In the genomic region with DNA sequence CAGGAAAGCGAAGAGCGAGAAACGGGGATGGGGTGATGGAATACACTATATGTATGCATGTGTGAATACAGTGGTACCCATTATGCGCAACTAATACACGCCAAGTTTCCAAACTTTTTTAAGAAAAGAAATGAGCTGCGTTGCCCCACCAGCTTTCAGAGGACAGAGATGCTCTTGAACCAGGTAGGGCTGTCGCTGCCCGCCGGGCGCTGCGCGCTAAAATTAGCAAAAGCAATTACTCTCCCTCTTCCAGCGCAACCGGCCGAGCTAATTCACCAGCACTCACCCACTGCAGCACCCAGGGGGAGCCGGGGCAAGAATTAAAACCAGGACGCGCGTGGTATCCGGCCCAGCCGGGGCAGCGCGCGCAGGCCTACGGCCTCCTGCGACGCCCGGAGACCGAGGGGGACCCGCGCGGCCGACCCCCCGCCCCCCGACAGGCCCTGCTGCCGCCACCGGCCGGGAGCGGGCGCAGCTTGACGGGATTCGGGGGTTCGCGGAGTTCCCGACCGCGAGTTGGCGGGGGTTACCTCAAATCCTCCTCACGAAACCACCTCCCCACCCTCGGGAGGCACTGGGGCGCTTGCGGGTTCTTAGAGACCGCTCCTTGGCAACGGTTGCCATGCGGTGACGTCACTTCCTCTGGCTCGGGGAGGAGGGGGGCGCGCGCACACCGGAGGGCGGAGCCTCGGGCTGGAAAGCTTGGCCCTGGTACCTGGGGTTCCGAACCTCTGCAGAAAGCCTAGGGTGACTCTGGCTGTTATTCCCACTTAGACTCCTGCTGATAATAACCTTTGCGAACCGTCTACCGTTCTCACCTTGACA, we compare ENCODE assay signal across 8 mouse cellular contexts. TPM values are rescaled to one million over a fixed set of nuclear protein-coding genes. Genes with fewer than 3 reads are reported as not detected.
A peak's percentile ranks its signal among the peaks of the same experiment; 100 is the strongest.
DNase-seq lines count a peak whose midpoint lies in the region; ATAC-seq and TF ChIP-seq lines count a peak whose summit lies in the region.

A gene (minus strand): TSS at position 611 of the 825 bp plus-strand sequence.

- H3K36me3 ChIP-seq in heart, embryonic 15.5 days: no peaks in the 10 kb centered on the region; the same call in 1 of the 2 replicates
- H3K36me3 ChIP-seq in liver, embryonic 14.5 days (replicated peaks; ENCODE audit: control insufficient read depth, insufficient read depth, low read depth): no peaks in the 10 kb centered on the region
- no peaks in the 10 kb centered on the region for H3K36me3 ChIP-seq in neural tube, embryonic 11.5 days (ENCODE audit: control insufficient read depth, insufficient read depth, low read length)
- H3K36me3 ChIP-seq in stomach, postnatal 0 days (ENCODE audit: control insufficient read depth, insufficient read depth, low read length): no peaks in the 10 kb centered on the region

- peak; percentile 99 for DNase-seq in CD4-positive, CD25-positive, alpha-beta regulatory T cell, adult 2 months (ENCODE audit: low read depth, low spot score)
- peak; percentile 67 for DNase-seq in fibroblast of lung, adult 2 months (ENCODE audit: low read depth)
- DNase-seq in kidney, postnatal 25 days: peak; percentile 97 to 98
- peak; percentile 77 to 80 (median 78) for DNase-seq in liver, embryonic 14.5 days (ENCODE audit: low read depth in 3 of 3, low spot score in 3 of 3)
- peak; percentile 95 for DNase-seq in neural tube, embryonic 11.5 days (ENCODE audit: low spot score)
- peak; percentile 93 for DNase-seq in stomach, postnatal 0 days (ENCODE audit: low spot score)

- ATAC-seq in heart, embryonic 15.5 days (replicated peaks; ENCODE audit: insufficient number of reproducible peaks, insufficient read depth, low FRiP score, low read depth): peak; percentile 90
- ATAC-seq in liver, embryonic 14.5 days (ENCODE audit: insufficient read depth): peak; percentile 86
- ATAC-seq in neural tube, embryonic 11.5 days (ENCODE audit: insufficient read depth, low FRiP score, low TSS enrichment): peak; percentile 90
- ATAC-seq in stomach, postnatal 0 days (ENCODE audit: low FRiP score, low TSS enrichment): peak; percentile 94

- no peak within 1 kb of the TSS for H3K27ac ChIP-seq in brown adipose tissue, adult 24 weeks (replicated peaks; ENCODE audit: low read depth, low read length)
- peak within 1 kb of the TSS; percentile 95 for H3K27ac ChIP-seq in heart, embryonic 15.5 days
- H3K27ac ChIP-seq in liver, embryonic 14.5 days: no peak within 1 kb of the TSS
- H3K27ac ChIP-seq in neural tube, embryonic 11.5 days (ENCODE audit: low read depth, low read length): peak within 1 kb of the TSS; percentile 76
- peak within 1 kb of the TSS; percentile 90 for H3K27ac ChIP-seq in stomach, postnatal 0 days (replicated peaks)

- WGBS in heart, embryonic 15.5 days: 3% methylated on average over 62 of the region's 67 CpGs
- whole genome bisulfite sequencing in liver, embryonic 14.5 days (ENCODE audit: insufficient replicate concordance): 5% methylated on average over 66 of the region's 67 CpGs
- WGBS in neural tube, embryonic 11.5 days: 2% methylated on average over 60 of the region's 67 CpGs
- 2% methylated on average over 57 of the region's 67 CpGs for WGBS in stomach, postnatal 0 days

- H3K4me2 ChIP-seq in heart, embryonic 15.5 days: peak within 1 kb of the TSS; percentile 76
- peak within 1 kb of the TSS; percentile 87 for H3K4me2 ChIP-seq in liver, embryonic 14.5 days (ENCODE audit: low read depth)
- peak within 1 kb of the TSS; percentile 52 for H3K4me2 ChIP-seq in neural tube, embryonic 11.5 days (ENCODE audit: low read depth)
- H3K4me2 ChIP-seq in stomach, postnatal 0 days (replicated peaks; ENCODE audit: low read depth): peak within 1 kb of the TSS; percentile 96

- TF ChIP-seq EP300 in liver, embryonic 14.5 days (IDR thresholded peaks at IDR 0.05; ENCODE audit: low read depth): no peak
- no peak for TF ChIP-seq EP300 in stomach, postnatal 0 days (optimal IDR thresholded peaks at IDR 0.05)

- H3K4me3 ChIP-seq in brown adipose tissue, adult 24 weeks (ENCODE audit: insufficient read depth, low read depth, low read length): peak within 1 kb of the TSS; percentile 74
- H3K4me3 ChIP-seq in heart, embryonic 15.5 days: peak within 1 kb of the TSS; percentile 91
- peak within 1 kb of the TSS; percentile 55 to 60 for H3K4me3 ChIP-seq in liver, embryonic 14.5 days (ENCODE audit: insufficient read depth in 1 of 2, low read depth in 2 of 2, low read length in 2 of 2)
- peak within 1 kb of the TSS; percentile 73 for H3K4me3 ChIP-seq in neural tube, embryonic 11.5 days (ENCODE audit: low read depth, low read length)
- peak within 1 kb of the TSS; percentile 88 for H3K4me3 ChIP-seq in stomach, postnatal 0 days (ENCODE audit: low read depth, low read length)

- peak within 1 kb of the TSS; percentile 89 for H3K9ac ChIP-seq in heart, embryonic 15.5 days
- peak within 1 kb of the TSS; percentile 31 for H3K9ac ChIP-seq in liver, embryonic 14.5 days (replicated peaks)
- peak within 1 kb of the TSS; percentile 81 for H3K9ac ChIP-seq in neural tube, embryonic 11.5 days (ENCODE audit: low read length)
- H3K9ac ChIP-seq in stomach, postnatal 0 days (ENCODE audit: low read length): peak within 1 kb of the TSS; percentile 84

- no peaks in the 10 kb centered on the region for H3K9me3 ChIP-seq in heart, embryonic 15.5 days (replicated peaks)
- no peaks in the 10 kb centered on the region for H3K9me3 ChIP-seq in liver, embryonic 14.5 days (ENCODE audit: control insufficient read depth, low read length)
- H3K9me3 ChIP-seq in neural tube, embryonic 11.5 days (ENCODE audit: control insufficient read depth, low read length): no peaks in the 10 kb centered on the region
- no peaks in the 10 kb centered on the region for H3K9me3 ChIP-seq in stomach, postnatal 0 days (ENCODE audit: control insufficient read depth, low read length)

- H3K4me1 ChIP-seq in brown adipose tissue, adult 24 weeks (ENCODE audit: control insufficient read depth, insufficient read depth, insufficient read length, low read length): no peaks in the 10 kb centered on the region
- H3K4me1 ChIP-seq in heart, embryonic 15.5 days (replicated peaks): peaks cover 15% of the 10 kb centered on the region; the same call in 1 of the 2 replicates
- H3K4me1 ChIP-seq in liver, embryonic 14.5 days (replicated peaks; ENCODE audit: control insufficient read depth in 2 of 2, insufficient read depth in 2 of 2, low read length in 1 of 2): peaks cover 0 to 7% of the 10 kb centered on the region in 2 experiments; a peak in 2 of 4 replicates
- no peaks in the 10 kb centered on the region for H3K4me1 ChIP-seq in neural tube, embryonic 11.5 days (ENCODE audit: control insufficient read depth, insufficient read depth, low read length)
- H3K4me1 ChIP-seq in stomach, postnatal 0 days (replicated peaks; ENCODE audit: control insufficient read depth, insufficient read depth): no peaks in the 10 kb centered on the region

- TF ChIP-seq CTCF in liver, embryonic 14.5 days (IDR thresholded peaks at IDR 0.05; ENCODE audit: low read depth): no peak
- TF ChIP-seq CTCF in stomach, postnatal 0 days (IDR thresholded peaks at IDR 0.05; ENCODE audit: low read depth): 0 out of 2 replicates have a peak, but pooled peaks have one; percentile 12

- no peaks in the 10 kb centered on the region for H3K27me3 ChIP-seq in heart, embryonic 15.5 days
- no peaks in the 10 kb centered on the region; the same call in 1 of the 2 replicates for H3K27me3 ChIP-seq in liver, embryonic 14.5 days (ENCODE audit: control insufficient read depth, insufficient read depth, low read length)
- H3K27me3 ChIP-seq in neural tube, embryonic 11.5 days (ENCODE audit: control insufficient read depth, insufficient read depth, low read length): no peaks in the 10 kb centered on the region
- H3K27me3 ChIP-seq in stomach, postnatal 0 days (ENCODE audit: control insufficient read depth, insufficient read depth, low read length): no peaks in the 10 kb centered on the region

RNA-seq across cellular contexts. Expression of the gene that starts here (rescaled TPM):
- polyA plus RNA-seq in brown adipose tissue, adult 24 weeks (2012; ENCODE audit: insufficient read depth, insufficient read length, missing spikeins): 23.3 and 26.5 TPM in 2 replicates
- polyA plus RNA-seq in heart, embryonic 15.5 days (2015; fragmentation: Nextera tagmentation; extraction: Ambion mirVana): 30.7 and 39.3 TPM in 2 replicates
- 0.68 and 0.93 TPM in 2 replicates for polyA plus RNA-seq in liver, embryonic 14.5 days (2012; rRNA removed)
- 2.0 and 2.2 TPM in 2 replicates for polyA plus RNA-seq in liver, embryonic 14.5 days (2014; fragmentation: Nextera tagmentation; extraction: Ambion mirVana)
- polyA plus RNA-seq in neural tube, embryonic 11.5 days (2014; fragmentation: Nextera tagmentation; extraction: Ambion mirVana): 41.2 and 44.7 TPM in 2 replicates
- 16.3 and 17.4 TPM in 2 replicates for polyA plus RNA-seq in stomach, postnatal 0 days (2015; fragmentation: Nextera tagmentation; extraction: Ambion mirVana)

Comparison
In these comparisons a context has a peak if more than half of its experiments do, and no peak if none do; other contexts are left out.
1. H3K27ac ChIP-seq: peak in heart, embryonic 15.5 days (single experiment), neural tube, embryonic 11.5 days (single experiment) and stomach, postnatal 0 days (single experiment); none in brown adipose tissue, adult 24 weeks (single experiment) and liver, embryonic 14.5 days (single experiment).
2. H3K9ac ChIP-seq: peak in every context shown above with its lines; median percentile 89 in heart, embryonic 15.5 days; 84 in stomach, postnatal 0 days; 81 in neural tube, embryonic 11.5 days; 31 in liver, embryonic 14.5 days.
3. Peak in every context shown above with its lines, with median percentiles within 50 percentile points of each other: DNase-seq, H3K4me3 ChIP-seq, ATAC-seq and H3K4me2 ChIP-seq.